Mouse (Mus musculus) adrenal gland, adult 8-10 months (tissue): ENCODE results near the gene Spn. TPM values are rescaled to one million over a fixed set of nuclear protein-coding genes. Genes with fewer than 3 reads are reported as not detected.

Source experiments
- DNase-seq: peaks from one replicate; pipeline ENCODE4 v3.0.0; 2022
- total RNA-seq, 4 experiments: library from RNA; stranded (reverse); gene quantifications; 2 replicates each; pipeline ENCODE4 v1.2.4; 2022

Gene Spn
- total RNA-seq, 4 experiments from 2014 or later: 1.2 to 2.0 (median 1.7) TPM

DNA sequence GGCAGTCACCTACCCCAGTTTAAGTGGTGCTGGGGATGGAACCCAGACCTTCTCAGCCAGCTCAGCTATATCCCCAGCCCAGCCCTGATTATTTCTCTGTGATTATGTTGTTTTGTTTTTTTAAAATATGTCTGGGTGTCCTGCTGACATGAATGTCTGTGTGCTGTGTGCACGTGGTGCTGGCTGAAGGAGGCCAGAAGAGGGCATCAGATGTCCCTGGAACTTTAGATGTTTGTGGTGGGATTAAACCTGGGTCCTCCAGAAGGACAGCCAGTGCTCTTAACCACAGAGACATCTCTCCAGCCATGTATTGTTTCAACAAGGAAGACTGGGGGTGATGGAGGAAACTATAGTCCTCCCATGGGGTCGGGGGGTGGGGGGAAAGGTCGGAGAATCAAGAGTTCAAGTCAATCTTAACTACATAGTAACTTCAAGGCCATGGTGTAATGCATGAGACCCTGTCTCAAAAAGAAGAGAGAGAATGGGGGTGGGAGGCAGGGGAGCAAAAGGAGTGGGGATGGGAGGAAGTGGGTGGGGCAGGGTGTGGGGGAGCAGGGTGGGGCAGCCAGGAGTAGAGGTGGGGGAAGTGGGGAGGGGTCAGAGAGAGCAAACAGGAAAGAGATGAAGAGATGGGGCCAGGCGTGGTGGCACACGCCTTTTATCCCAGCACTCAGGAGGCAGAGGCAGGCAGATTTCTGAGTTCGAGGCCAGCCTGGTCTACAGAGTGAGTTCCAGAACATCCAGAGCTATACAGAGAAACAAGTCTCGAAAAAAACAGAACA, 3.2 kb upstream of the Spn start:
- DNase-seq: no peak

DNA sequence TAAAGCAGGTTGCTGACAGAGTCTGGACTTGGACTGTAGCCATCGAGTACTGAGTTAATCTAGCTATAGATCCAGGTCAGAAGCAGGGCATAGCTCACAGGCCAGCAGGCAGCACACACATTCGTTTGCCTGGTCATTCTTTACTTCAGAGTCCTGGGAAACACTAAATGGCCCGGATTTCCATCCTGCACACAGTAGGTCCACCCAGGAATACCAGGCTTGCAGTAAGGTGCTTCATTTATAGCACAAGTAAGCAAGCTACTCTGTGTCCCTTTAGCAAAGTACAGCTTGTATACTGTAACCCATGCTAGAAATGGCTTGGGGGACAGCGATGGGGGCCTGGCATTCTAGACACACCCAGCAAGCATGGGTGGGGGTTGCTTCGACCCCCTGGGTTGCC, 1.9 kb upstream of the Spn start:
- DNase-seq: no peak

DNA sequence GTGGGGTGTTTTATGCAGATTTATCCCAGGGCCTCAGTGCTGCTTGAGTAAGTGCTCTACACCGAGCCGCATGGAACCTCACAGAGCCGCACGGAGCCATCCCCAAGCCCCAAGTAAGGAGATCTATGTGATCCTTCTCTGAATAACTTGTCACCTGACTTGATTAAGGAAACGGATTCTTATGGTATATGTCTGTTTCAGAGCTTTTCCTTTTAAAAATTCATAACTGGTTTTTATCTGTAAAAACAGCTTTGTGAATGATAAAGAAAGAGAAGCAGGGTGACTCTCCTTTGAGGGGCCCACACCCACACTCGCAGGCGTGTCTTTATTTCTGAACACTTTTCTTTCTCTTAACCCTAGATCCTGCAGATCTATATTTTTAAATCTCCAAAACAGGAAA, 1.5 kb upstream of the Spn start:
- no peak for DNase-seq

DNA sequence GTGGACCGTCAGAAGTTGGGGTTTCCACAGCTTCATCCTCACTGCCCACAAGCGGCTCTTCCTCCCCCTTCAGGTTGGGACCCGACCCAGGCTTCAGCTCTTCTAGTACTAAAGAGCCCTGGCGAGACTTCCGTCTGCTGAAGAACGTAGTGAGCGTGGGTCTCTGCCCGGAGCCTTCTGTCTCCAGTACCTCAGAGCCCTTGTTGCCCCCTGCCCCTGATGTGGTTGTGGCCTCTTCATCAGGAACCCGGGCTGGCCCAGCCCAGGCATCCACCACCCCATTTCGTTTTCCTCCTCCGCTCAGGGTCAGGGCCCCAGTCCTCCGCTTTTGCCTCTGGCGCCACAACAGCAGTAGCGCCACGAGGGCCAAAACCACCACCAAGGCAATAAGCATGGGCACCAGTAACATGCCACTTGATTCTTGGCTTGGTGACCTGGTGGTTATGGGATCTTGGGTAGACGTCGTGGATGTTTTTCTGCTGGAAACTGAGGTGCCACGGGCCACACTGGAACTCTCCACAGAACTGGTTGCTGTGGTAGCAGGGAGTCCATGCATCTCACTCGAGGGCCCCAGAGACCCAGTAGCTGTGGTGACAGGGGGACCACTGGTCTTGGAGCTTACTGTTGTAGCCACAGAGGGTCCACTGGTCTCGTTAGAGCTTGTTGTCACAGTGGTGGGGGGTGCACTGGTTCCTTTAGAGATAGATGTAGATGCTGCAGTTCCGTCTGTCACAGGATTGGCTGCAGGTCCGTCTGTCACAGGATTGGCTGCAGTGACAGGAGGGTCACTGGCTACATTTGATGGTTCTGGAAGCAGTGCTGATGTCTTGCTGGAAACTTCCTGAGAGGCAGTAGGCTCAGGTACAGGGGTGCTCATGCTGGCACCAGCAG, 1.2 kb downstream of the Spn start:
- no peak for DNase-seq

- DNase-seq: no peak
These were observed 2.7 kb downstream of the Spn start for GRCm38 (mm10) chr7:127134821-127135447.

- no peak for DNase-seq
These were observed 4.5 kb downstream of the Spn start for GRCm38 (mm10) chr7:127133125-127133524.

DNA sequence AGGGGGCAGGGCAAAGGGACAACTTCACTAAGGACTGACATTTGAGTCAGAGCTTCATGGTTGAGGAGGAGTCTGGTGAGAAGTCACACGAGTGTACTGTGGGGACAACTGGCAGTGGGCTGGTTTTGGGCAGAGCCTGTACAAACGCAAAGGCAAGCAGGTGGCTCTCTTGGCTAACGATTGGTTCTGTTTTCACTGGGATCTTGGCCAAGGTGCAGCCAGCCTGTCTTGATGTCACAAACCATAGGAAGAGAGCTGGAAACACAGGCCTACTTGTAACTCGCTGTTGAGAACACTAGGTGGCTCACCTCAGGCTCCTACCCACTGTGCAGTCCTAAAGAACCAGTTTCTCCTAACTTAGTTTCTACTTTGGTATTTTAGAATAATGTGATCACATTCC, 8.0 kb downstream of the Spn start:
- DNase-seq: no peak

GRCm38 (mm10) chr7:127121911-127122270, 15.7 kb downstream of the Spn start, which contains the start of gene Qprt:
Gene Qprt, minus strand, starts transcription at chr7:127122226.
- DNase-seq: no peak

DNA sequence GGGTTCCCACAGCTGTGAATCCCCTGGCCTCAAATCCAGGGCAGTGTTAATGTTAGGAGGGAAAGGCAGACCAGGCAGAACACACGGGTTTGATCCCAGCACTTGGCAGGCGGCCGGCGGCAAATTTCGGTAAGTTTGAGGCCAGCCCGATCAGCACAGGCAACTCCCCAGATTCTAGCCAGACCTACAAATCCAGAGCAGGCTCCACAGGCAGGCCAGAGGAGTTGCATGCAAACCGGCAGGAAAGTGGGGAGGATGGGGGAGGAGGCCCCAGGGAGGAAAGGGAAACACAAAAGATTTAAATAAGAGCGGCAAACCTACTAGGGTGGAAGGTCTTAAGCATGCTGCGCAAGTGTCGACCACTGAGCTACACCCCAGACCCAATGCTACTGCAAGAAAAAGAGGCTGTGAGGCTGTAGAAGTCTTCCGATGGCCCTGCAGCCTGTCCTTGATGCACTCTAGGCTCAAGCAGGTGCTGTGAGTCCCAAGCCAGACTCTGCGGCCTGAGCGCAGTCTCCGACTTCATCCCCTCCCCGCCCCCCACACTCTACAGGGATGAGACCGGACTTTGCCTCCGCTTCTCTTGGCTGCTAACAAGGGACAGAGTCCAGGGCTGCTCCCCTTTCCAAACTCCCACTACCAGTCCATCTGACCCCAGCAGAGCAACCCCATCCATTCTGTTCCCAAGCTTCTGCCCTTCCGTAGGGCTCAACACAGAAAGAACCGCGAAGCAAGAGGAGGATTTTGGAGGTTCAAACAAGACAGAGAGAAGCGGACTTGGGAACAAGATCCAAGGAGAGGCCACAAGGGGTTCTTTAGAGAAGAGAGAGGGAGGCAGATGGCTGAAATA, 16.3 kb downstream of the Spn start:
- DNase-seq: no peak

DNA sequence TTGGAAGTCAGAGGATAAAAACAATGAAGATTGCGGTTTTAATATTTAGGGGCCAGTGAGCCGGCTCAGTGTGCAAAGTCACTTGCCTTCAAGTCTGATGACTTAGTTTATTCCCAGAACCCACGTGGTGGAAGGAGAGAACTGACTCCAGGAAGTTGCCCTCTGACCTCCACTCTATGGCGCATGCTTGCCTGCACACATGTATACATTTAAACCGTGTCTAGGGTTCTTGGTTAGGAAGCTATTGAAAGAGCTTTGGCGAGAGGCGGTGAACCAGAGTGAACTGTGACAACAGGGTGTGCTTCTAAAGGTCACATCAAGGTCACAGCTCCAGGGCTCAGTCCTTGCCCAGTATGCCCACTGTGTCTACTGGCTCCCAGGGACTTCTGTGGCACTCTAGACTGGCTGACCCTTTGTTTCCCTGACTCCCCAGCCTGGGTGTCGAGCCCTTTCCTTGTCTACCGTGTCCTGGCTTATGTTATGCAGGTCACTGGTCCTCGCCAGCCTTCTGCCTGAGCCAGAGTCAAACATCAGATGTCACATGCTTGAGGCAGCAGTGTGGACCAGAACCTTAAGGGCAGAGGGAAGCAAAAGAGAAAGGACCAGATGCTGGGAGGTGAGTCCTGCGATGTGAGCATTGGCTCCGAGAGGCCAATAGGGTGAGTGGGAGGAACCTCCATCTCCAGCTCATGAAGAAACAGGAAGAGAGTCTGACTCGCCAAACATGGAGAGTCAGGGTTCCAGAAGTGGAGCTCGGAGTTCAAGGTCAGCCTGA, 18.8 kb downstream of the Spn start:
- no peak for DNase-seq

DNA sequence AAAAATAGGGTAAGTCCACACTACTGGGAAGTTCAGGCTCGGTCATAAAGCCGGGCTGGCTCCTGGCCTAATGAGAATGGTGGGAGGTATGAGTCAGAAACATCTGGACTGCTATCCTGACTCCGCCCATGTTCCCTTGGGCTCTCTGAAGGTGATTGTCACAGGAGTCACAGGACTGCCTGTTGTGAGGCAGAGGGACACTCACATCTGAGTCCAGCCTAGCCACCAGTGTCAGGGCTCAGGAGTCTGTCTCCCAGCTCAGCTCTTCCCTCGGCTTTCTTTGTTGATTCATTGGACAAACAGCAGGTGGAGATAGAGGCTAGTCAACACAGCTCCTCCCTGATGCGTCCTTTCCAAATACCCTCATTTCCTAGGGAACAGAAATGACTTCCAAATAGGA, 19.7 kb downstream of the Spn start:
- DNase-seq: peak; percentile 27

- DNase-seq: no peak
These were observed 21.2 kb downstream of the Spn start for GRCm38 (mm10) chr7:127116331-127116935.

DNA sequence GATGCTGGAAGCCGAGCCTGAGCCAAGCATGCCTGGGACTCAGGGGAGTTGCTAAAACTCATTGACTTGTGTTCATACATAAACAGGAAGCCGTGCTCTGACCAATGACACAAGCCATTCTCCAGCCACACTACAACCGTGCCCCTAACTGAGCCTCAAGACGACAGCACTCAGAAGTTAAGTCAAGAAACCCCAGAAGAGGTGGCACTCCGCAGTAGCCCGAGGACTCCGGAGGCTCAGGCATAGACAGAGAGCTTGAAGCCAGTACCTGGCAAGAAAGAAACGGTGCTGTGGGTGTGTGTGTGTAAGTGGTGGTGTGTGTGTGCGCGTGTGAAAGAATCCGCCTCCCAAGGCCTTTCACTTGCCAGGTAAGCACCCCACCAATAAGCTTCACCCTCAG, 22.7 kb downstream of the Spn start:
- no peak for DNase-seq

- no peak for DNase-seq
These were observed 23.9 kb downstream of the Spn start for GRCm38 (mm10) chr7:127113614-127114259.

GRCm38 (mm10) chr7:127112921-127113597, 24.6 kb downstream of the Spn start:
- no peak for DNase-seq

GRCm38 (mm10) chr7:127112251-127112841, 25.3 kb downstream of the Spn start:
- DNase-seq: no peak

- no peak for DNase-seq
These were observed 26.2 kb downstream of the Spn start for GRCm38 (mm10) chr7:127111461-127111860.

DNA sequence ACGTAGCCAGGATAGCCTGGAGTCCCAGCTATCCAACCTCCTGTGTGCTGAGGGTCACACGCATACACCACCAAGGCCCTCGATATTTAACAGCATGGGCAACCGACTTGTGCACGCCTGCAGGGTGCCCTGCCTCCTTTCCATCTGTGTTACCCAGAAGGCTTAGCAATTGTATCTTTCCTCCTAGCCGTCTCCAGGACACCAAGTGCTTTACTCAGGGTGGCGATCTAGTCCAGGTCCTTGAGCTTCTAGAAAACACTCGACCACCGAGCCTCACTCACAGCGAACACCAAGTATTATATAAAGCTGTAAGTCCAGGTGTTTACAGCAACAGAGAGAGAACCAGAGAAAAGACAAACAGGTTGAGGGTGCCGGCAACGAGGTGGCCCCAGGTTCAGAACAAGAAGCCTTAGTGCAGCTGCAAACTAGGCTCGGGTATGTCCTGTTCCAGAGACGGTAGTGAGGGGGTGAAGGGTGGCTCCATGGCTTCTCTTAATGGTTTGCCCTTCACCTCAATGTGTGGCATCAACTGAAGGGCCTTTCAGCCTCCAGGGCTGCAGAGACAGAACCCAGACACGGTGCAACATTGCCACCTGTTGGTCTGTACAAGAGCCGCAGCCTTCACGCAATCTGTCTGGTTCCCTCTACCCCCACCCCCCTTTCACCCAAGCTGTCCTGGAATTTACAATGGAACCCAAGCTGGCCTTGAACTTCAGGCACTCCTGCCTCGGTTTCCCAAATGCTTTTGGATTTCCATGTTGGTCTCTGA, 27.2 kb downstream of the Spn start:
- no peak for DNase-seq

GRCm38 (mm10) chr7:127105551-127105950, 32.1 kb downstream of the Spn start:
- no peak for DNase-seq
